Mouse (Mus musculus): ENCODE data around the gene Tenm4. TPM values are rescaled to one million over a fixed set of nuclear protein-coding genes. Genes with fewer than 3 reads are reported as not detected.

Tenm4 gene
- polyA plus RNA-seq, 1 experiment from 2014 or later, result 7.3 TPM

GRCm38 (mm10) chr7:96864894-96865722, 694.1 kb downstream of the Tenm4 start:
- Histone ChIP-seq H3K9ac (ENCODE audit: low read depth, low read length) (no peak overlapping the region), H3K9me3 (ENCODE audit: control insufficient read depth, low read length) (no peaks in the 10 kb centered on the region), H3K27me3 (replicated peaks; ENCODE audit: control insufficient read depth, insufficient read depth, low read length) (no peaks in the 10 kb centered on the region), H3K4me1 (replicated peaks; ENCODE audit: control insufficient read depth, insufficient read depth, low read length) (no peaks in the 10 kb centered on the region), H3K4me2 (no peak overlapping the region), H3K36me3 (ENCODE audit: control insufficient read depth, insufficient read depth, low read length) (no peaks in the 10 kb centered on the region), H3K27ac (ENCODE audit: low read depth, low read length) (no peak overlapping the region), H3K4me3 (ENCODE audit: low read depth, low read length) (no peak overlapping the region)
- DNase-seq (ENCODE audit: low spot score) (no peak), ATAC-seq (replicated peaks; ENCODE audit: low FRiP score) (no peak)
- 67% methylated on average over 7 of the region's 7 CpGs for WGBS

- Histone ChIP-seq H3K4me3 (ENCODE audit: low read depth, low read length) (no peak overlapping the region), H3K9me3 (ENCODE audit: control insufficient read depth, low read length) (no peaks in the 10 kb centered on the region), H3K27me3 (replicated peaks; ENCODE audit: control insufficient read depth, insufficient read depth, low read length) (no peaks in the 10 kb centered on the region), H3K36me3 (ENCODE audit: control insufficient read depth, insufficient read depth, low read length) (no peaks in the 10 kb centered on the region), H3K27ac (ENCODE audit: low read depth, low read length) (no peak overlapping the region), H3K4me1 (replicated peaks; ENCODE audit: control insufficient read depth, insufficient read depth, low read length) (no peaks in the 10 kb centered on the region), H3K4me2 (no peak overlapping the region), H3K9ac (ENCODE audit: low read depth, low read length) (no peak overlapping the region)
- no peak for DNase-seq (ENCODE audit: low spot score)
- ATAC-seq (replicated peaks; ENCODE audit: low FRiP score), result no peak
- WGBS, result 83% methylated on average over 16 of the region's 16 CpGs
Measured at GRCm38 (mm10) chr7:96869079-96869810, 698.2 kb downstream of the Tenm4 start.

DNA sequence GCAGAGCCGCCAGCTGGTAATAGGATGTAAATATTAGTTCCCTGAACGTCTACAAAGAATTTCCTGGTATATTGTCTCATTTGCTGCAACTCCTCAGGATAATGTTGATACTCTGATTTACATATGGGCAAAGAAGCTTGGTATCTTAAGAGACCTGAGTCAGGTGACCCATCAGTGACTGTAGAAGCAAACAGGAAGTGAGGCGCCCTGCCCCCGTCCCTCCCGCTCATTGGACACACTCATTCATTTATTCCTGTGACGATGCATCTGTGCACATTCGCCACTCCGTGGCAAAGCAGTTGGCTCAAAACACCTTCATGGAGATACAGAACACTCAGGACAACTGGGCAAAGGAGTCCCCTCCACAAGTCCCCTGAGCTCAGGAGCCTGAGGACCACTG, 699.4 kb downstream of the Tenm4 start:
- H3K36me3 ChIP-seq (ENCODE audit: control insufficient read depth, insufficient read depth, low read length), result no peaks in the 10 kb centered on the region
- no peak for ATAC-seq (replicated peaks; ENCODE audit: low FRiP score)
- 82% methylated on average over 8 of the region's 8 CpGs for WGBS
- no peaks in the 10 kb centered on the region for H3K27me3 ChIP-seq (replicated peaks; ENCODE audit: control insufficient read depth, insufficient read depth, low read length)
- no peaks in the 10 kb centered on the region for H3K9me3 ChIP-seq (ENCODE audit: control insufficient read depth, low read length)
- no peak overlapping the region for H3K9ac ChIP-seq (ENCODE audit: low read depth, low read length)
- no peak overlapping the region for H3K27ac ChIP-seq (ENCODE audit: low read depth, low read length)
- no peak for DNase-seq (ENCODE audit: low spot score)
- H3K4me1 ChIP-seq (replicated peaks; ENCODE audit: control insufficient read depth, insufficient read depth, low read length), result no peaks in the 10 kb centered on the region
- H3K4me3 ChIP-seq (ENCODE audit: low read depth, low read length), result no peak overlapping the region
- H3K4me2 ChIP-seq, result no peak overlapping the region

DNA sequence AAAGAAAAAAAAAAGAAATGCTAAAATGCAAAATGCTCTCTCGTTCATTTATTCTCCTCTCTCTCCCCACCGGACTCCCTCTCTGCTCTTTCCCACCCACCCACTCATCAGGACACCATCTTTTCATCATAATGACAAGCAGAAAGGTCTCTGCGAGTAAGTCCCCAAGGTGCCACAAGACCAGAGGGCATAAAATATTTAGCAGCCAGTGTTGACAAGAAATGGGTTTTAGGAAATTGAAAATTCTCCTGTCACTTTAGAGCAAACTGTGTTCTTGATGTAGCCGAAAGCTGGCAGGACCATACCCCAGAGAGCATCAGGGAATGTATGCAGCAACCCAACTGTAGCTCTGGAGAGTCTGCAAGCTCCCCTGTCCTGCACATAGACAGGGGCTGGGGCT, 700.0 kb downstream of the Tenm4 start:
- ATAC-seq (replicated peaks; ENCODE audit: low FRiP score), result no peak
- H3K36me3 ChIP-seq (ENCODE audit: control insufficient read depth, insufficient read depth, low read length), result no peaks in the 10 kb centered on the region
- 86% methylated on average over 4 of the region's 4 CpGs for WGBS
- no peak for DNase-seq (ENCODE audit: low spot score)
- no peaks in the 10 kb centered on the region for H3K4me1 ChIP-seq (replicated peaks; ENCODE audit: control insufficient read depth, insufficient read depth, low read length)
- H3K9me3 ChIP-seq (ENCODE audit: control insufficient read depth, low read length), result no peaks in the 10 kb centered on the region
- no peak overlapping the region for H3K4me2 ChIP-seq
- no peak overlapping the region for H3K27ac ChIP-seq (ENCODE audit: low read depth, low read length)
- H3K4me3 ChIP-seq (ENCODE audit: low read depth, low read length), result no peak overlapping the region
- no peaks in the 10 kb centered on the region for H3K27me3 ChIP-seq (replicated peaks; ENCODE audit: control insufficient read depth, insufficient read depth, low read length)
- H3K9ac ChIP-seq (ENCODE audit: low read depth, low read length), result no peak overlapping the region

GRCm38 (mm10) chr7:96878511-96879276, 707.6 kb downstream of the Tenm4 start:
- ATAC-seq (replicated peaks; ENCODE audit: low FRiP score) (no peak), DNase-seq (ENCODE audit: low spot score) (no peak)
- H3K4me3 ChIP-seq (ENCODE audit: low read depth, low read length), result no peak overlapping the region
- no peak overlapping the region for H3K9ac ChIP-seq (ENCODE audit: low read depth, low read length)
- H3K36me3 ChIP-seq (ENCODE audit: control insufficient read depth, insufficient read depth, low read length), result no peaks in the 10 kb centered on the region
- H3K27me3 ChIP-seq (replicated peaks; ENCODE audit: control insufficient read depth, insufficient read depth, low read length), result no peaks in the 10 kb centered on the region
- no peak overlapping the region for H3K27ac ChIP-seq (ENCODE audit: low read depth, low read length)
- WGBS, result 71% methylated on average over 7 of the region's 7 CpGs
- no peaks in the 10 kb centered on the region for H3K9me3 ChIP-seq (ENCODE audit: control insufficient read depth, low read length)
- no peak overlapping the region for H3K4me2 ChIP-seq
- no peaks in the 10 kb centered on the region for H3K4me1 ChIP-seq (replicated peaks; ENCODE audit: control insufficient read depth, insufficient read depth, low read length)

GRCm38 (mm10) chr7:96879593-96879992, 708.5 kb downstream of the Tenm4 start:
- Histone ChIP-seq H3K4me1 (replicated peaks; ENCODE audit: control insufficient read depth, insufficient read depth, low read length) (no peaks in the 10 kb centered on the region), H3K36me3 (ENCODE audit: control insufficient read depth, insufficient read depth, low read length) (no peaks in the 10 kb centered on the region), H3K4me2 (no peak overlapping the region), H3K4me3 (ENCODE audit: low read depth, low read length) (no peak overlapping the region), H3K9me3 (ENCODE audit: control insufficient read depth, low read length) (no peaks in the 10 kb centered on the region), H3K9ac (ENCODE audit: low read depth, low read length) (no peak overlapping the region), H3K27me3 (replicated peaks; ENCODE audit: control insufficient read depth, insufficient read depth, low read length) (no peaks in the 10 kb centered on the region), H3K27ac (ENCODE audit: low read depth, low read length) (no peak overlapping the region)
- no peak for DNase-seq (ENCODE audit: low spot score)
- 81% methylated on average over 6 of the region's 6 CpGs for WGBS
- no peak for ATAC-seq (replicated peaks; ENCODE audit: low FRiP score)

DNA sequence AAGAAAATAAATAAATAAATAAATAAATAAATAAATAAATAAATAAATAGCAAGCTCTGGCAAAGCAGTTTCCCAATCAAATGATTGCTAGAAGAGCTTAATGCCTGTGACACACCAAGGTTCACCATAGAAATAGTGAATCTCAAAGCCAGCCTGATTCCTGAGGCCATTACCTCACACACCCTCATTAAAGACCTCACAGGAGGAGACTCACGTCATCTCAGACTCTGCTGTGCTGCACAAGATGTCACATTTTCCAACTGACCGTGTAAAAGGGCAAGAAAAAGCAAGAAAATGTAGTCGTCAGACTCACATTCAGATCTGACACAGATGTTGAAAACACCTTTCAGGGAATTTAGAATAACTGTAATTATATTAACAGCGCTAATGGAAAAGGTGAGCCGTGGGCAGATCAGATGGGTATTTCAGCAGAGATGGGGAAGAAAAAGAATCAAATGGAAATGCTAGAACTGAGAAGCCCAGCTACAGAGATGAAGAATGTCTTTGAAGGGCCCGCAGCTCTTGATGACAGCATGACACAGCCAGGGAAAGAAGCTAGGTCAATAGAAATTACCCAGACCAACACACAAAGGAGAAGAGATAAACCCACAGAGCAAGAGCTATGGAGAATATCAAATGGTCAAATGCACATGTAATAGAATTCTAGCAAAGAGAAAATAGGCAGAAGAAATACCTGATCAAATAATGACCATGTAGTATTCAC, 709.3 kb downstream of the Tenm4 start:
- no peak overlapping the region for H3K4me2 ChIP-seq
- DNase-seq (ENCODE audit: low spot score) (no peak), ATAC-seq (replicated peaks; ENCODE audit: low FRiP score) (no peak)
- H3K4me1 ChIP-seq (replicated peaks; ENCODE audit: control insufficient read depth, insufficient read depth, low read length), result no peaks in the 10 kb centered on the region
- H3K9me3 ChIP-seq (ENCODE audit: control insufficient read depth, low read length), result no peaks in the 10 kb centered on the region
- H3K9ac ChIP-seq (ENCODE audit: low read depth, low read length), result no peak overlapping the region
- no peak overlapping the region for H3K27ac ChIP-seq (ENCODE audit: low read depth, low read length)
- H3K4me3 ChIP-seq (ENCODE audit: low read depth, low read length), result no peak overlapping the region
- H3K27me3 ChIP-seq (replicated peaks; ENCODE audit: control insufficient read depth, insufficient read depth, low read length), result no peaks in the 10 kb centered on the region
- 86% methylated on average over 6 of the region's 6 CpGs for WGBS
- no peaks in the 10 kb centered on the region for H3K36me3 ChIP-seq (ENCODE audit: control insufficient read depth, insufficient read depth, low read length)

DNA sequence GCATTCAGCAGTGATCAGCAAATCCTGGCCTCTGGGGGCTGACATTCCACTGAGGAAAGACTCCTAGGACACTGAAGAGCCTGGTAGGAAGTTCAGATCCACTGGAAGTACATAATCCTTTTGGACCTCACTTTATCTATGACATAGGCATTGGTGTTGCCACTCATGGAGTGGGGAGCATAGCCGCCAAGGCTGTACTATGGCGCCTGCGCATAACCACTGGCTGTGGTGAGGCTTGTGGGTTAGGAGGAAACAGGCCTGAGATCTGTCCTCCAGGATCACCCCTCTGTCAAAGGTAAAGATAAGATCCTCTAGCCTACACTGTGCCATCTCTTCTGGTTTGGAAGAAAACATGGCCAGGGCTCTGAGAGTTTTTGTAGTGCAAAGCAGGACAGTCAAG, 712.3 kb downstream of the Tenm4 start:
- Histone ChIP-seq H3K36me3 (ENCODE audit: control insufficient read depth, insufficient read depth, low read length) (no peaks in the 10 kb centered on the region), H3K4me1 (replicated peaks; ENCODE audit: control insufficient read depth, insufficient read depth, low read length) (no peaks in the 10 kb centered on the region), H3K9me3 (ENCODE audit: control insufficient read depth, low read length) (no peaks in the 10 kb centered on the region), H3K9ac (ENCODE audit: low read depth, low read length) (no peak overlapping the region), H3K4me3 (ENCODE audit: low read depth, low read length) (no peak overlapping the region), H3K27me3 (replicated peaks; ENCODE audit: control insufficient read depth, insufficient read depth, low read length) (no peaks in the 10 kb centered on the region), H3K27ac (ENCODE audit: low read depth, low read length) (no peak overlapping the region), H3K4me2 (no peak overlapping the region)
- WGBS, result 82% methylated on average over 3 of the region's 3 CpGs
- DNase-seq (ENCODE audit: low spot score), result no peak
- ATAC-seq (replicated peaks; ENCODE audit: low FRiP score), result no peak

Data from liver, embryonic 11.5 days (tissue).